Mouse (Mus musculus) heart, postnatal 0 days (tissue): ENCODE measurements at regions not wholly inside any gene's neighbourhood (a gene's known extent, or its start where the extent isn't known, plus 50 kb on each side); places are given as distances from the start of the nearest gene placed in this dataset.

ENCODE experiments used
- ATAC-seq: fragments of 200-750 bp; cut with Nextera tagmentation; 2 replicates; pipeline ENCODE4 v1.8.0; 2017; ENCODE audit warnings: low read depth, moderate number of reproducible peaks, moderate library complexity; ENCODE audit not compliant: insufficient read depth
- DNase-seq: peaks from one replicate; pipeline ENCODE4 v3.0.0-alpha.2; 2016; ENCODE audit warnings: low spot score
- H3K27ac ChIP-seq: fragments of 300-500 bp; sonication (generic); 2 replicates; pipeline ENCODE4 v1.5.1; 2014; ENCODE audit warnings: low read depth, mild to moderate bottlenecking
- H3K27me3 ChIP-seq: fragments of 300-500 bp; sonication (generic); 2 replicates; pipeline ENCODE4 v1.6.1; 2014; ENCODE audit warnings: low read length, mixed read lengths; ENCODE audit not compliant: control insufficient read depth, insufficient read depth
- H3K36me3 ChIP-seq: fragments of 300-500 bp; sonication (generic); replicated peaks from 2 replicates; pipeline ENCODE4 v1.6.1; 2014; ENCODE audit warnings: low read length, mixed read lengths; ENCODE audit not compliant: control insufficient read depth, insufficient read depth
- H3K4me1 ChIP-seq: fragments of 300-500 bp; sonication (generic); 2 replicates; pipeline ENCODE4 v1.6.1; 2014; ENCODE audit warnings: antibody characterized with exemption; ENCODE audit not compliant: control insufficient read depth, insufficient read depth
- H3K4me2 ChIP-seq: fragments of 300-500 bp; sonication (generic); 2 replicates; pipeline ENCODE4 v1.6.1; 2014; ENCODE audit warnings: low read depth, mild to moderate bottlenecking, low read length, moderate library complexity
- H3K4me3 ChIP-seq: fragments of 300-500 bp; sonication (generic); 2 replicates; pipeline ENCODE4 v1.5.1; 2014; ENCODE audit warnings: low read depth, low read length
- H3K9ac ChIP-seq: fragments of 300-500 bp; sonication (generic); replicated peaks from 2 replicates; pipeline ENCODE4 v1.6.1; 2014; ENCODE audit warnings: low read depth, low read length, mixed read lengths
- H3K9me3 ChIP-seq: fragments of 300-500 bp; sonication (generic); replicated peaks from 2 replicates; pipeline ENCODE4 v1.6.1; 2016; ENCODE audit warnings: low read length; ENCODE audit not compliant: control insufficient read depth
- CTCF ChIP-seq: IDR thresholded peaks from 2 replicates; pipeline ENCODE4 v1.5.1; 2016; ENCODE audit warnings: antibody characterized with exemption, control low read depth, low read depth
- EP300 ChIP-seq: IDR thresholded peaks from 2 replicates; pipeline ENCODE4 v1.6.1; 2016; ENCODE audit warnings: antibody characterized with exemption, low read depth
- WGBS: fragments of 180-500 bp; shearing (Covaris S2); extraction: QIAGEN DNeasy Blood & Tissue Kit; methylation state at CpG from one replicate; pipeline ENCODE4 v1.1.7; 2014; 5-methylcytosine and 5-hydroxymethylcytosine counted together

- no peak overlapping the region for H3K27ac ChIP-seq
- H3K9me3 ChIP-seq, result no peaks in the 10 kb centered on the region
- no peak overlapping the region for H3K4me3 ChIP-seq
- no peaks in the 10 kb centered on the region for H3K36me3 ChIP-seq
- H3K27me3 ChIP-seq, result no peaks in the 10 kb centered on the region
- ATAC-seq, result no peak
- TF ChIP-seq EP300, result no peak
- no peak for TF ChIP-seq CTCF
- no peak overlapping the region for H3K4me2 ChIP-seq
- H3K4me1 ChIP-seq, result no peaks in the 10 kb centered on the region
- H3K9ac ChIP-seq, result no peak overlapping the region
- WGBS, result 57% methylated on average over 2 of the region's 2 CpGs
- DNase-seq, result peak; percentile 7
These were observed 695.1 kb upstream of the 4930412O13Rik start for GRCm38 (mm10) chr2:9185780-9186483.

DNA sequence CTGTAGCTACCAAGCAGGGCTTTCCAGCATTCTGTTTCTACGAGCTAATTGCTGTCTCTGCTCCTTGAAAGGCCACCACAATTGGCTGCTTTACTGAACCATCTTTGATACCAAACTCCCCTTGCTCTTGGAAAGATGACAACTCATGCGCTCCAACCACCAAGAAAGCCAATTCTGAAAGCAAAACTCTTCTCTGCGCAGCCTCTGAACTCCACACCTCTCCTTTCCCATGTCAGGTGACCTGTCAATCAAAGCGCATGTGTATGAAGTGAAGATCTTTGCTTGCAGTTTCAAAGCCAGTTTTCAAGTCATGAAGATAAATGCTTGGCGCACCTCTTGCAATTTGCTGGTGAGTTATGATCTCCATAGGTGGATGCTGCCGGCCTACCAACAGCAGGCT is 687.9 kb upstream of the 4930412O13Rik start:
- Histone ChIP-seq H3K4me3 (no peak overlapping the region), H3K36me3 (no peaks in the 10 kb centered on the region), H3K27me3 (no peaks in the 10 kb centered on the region), H3K4me1 (no peaks in the 10 kb centered on the region), H3K27ac (no peak overlapping the region), H3K4me2 (no peak overlapping the region), H3K9me3 (no peaks in the 10 kb centered on the region), H3K9ac (no peak overlapping the region)
- WGBS, result 78% methylated on average over 6 of the region's 6 CpGs
- no peak for ATAC-seq
- no peak for DNase-seq
- TF ChIP-seq CTCF (no peak), EP300 (no peak)

DNA sequence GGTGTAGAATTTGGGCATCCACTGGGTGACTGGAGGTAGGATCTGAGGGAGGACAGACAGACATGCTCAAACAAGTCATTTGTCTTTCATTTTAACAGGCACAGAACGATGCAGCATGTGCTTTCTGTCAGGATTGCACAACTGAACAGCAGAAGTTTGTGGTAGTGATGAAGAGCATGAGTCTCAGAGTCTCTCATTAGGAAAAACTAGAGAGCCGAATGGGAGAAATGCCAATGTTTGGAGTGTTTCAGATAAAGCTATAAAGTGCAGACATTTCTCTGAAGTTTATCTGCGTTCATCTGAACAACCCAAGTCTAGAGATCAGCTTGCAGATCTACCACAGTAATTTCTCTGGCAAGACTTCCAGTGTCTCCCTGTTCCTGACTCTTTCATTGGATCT is 684.0 kb upstream of the 4930412O13Rik start:
- H3K4me2 ChIP-seq, result no peak overlapping the region
- no peaks in the 10 kb centered on the region for H3K9me3 ChIP-seq
- no peak for TF ChIP-seq EP300
- TF ChIP-seq CTCF, result no peak
- no peak overlapping the region for H3K4me3 ChIP-seq
- no peak for DNase-seq
- H3K36me3 ChIP-seq, result no peaks in the 10 kb centered on the region
- 48% methylated on average over 3 of the region's 3 CpGs for WGBS
- H3K4me1 ChIP-seq, result no peaks in the 10 kb centered on the region
- no peak overlapping the region for H3K27ac ChIP-seq
- no peaks in the 10 kb centered on the region for H3K27me3 ChIP-seq
- H3K9ac ChIP-seq, result no peak overlapping the region
- no peak for ATAC-seq

GRCm38 (mm10) chr2:9207963-9208362 is 673.1 kb upstream of the 4930412O13Rik start:
- DNase-seq, result no peak
- Histone ChIP-seq H3K4me1 (no peaks in the 10 kb centered on the region), H3K36me3 (no peaks in the 10 kb centered on the region), H3K4me3 (no peak overlapping the region), H3K27me3 (no peaks in the 10 kb centered on the region), H3K9me3 (no peaks in the 10 kb centered on the region), H3K9ac (no peak overlapping the region), H3K4me2 (no peak overlapping the region), H3K27ac (no peak overlapping the region)
- TF ChIP-seq EP300 (no peak), CTCF (no peak)
- WGBS, result 70% methylated on average over 4 of the region's 4 CpGs
- no peak for ATAC-seq
